Mouse (Mus musculus): Measurements from ENCODE around the gene Map10.

GRCm38 (mm10) chr8:125665183-125665875, 4.3 kb upstream of the Map10 start:
- TF ChIP-seq CTCF (IDR thresholded peaks at IDR 0.05) (no peak), POLR2A (IDR thresholded peaks at IDR 0.05; ENCODE audit: insufficient read depth, low read depth, low read length) (no peak)
